Mouse (Mus musculus): ENCODE data around the gene Clba1.

The Clba1 gene

DNA sequence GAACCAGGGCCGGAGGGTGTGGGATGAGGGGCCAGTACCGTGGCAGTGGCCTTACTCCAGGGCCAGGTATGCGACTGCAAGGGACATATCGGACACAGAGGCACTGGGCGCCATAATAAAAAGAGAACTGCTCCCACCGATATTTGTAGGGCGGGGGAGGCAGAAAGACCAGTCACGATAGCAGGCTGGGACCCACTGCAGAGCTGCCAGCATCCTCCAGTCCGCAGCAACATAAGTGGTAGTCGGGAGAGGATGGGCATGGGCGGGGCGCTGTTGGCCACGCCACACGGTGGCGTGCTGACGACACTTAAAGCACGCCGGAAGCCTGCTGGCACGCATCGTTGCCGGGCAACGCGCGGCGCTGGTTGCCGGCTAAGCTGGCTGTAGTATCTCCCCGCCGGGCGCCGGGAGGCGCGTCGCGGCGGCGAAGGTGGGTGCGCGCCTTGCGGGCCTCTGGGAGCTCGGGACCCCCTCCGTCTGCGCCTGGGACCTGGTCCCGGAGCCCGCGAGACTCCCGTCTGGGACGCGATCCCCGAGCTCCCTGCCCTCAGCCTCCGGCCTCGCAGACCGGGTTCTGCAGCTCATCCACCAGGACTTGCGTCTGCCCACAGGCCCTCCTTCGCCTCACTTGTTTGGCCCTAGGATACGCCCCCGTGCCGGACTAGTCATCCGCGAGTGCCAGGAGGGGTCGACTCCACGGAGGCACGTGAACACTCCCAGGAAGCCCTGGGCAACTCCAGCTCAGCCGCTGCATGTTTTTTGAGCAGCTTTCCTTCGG is at the start of gene Clba1:
Clba1 (plus strand) TSS at position 351 of the 778 bp plus-strand sequence.
- in situ Hi-C loops (cut with MboI; ENCODE audit: low pct_unique_long_range_greater_than_20kb in 1 of 2, low sequenced_read_pairs in 2 of 2, unreplicated experiment in 1 of 2): loop anchor here in 1 of 2 experiments (5.0 kb wide), 1 partner anchor 61 kb away; no protein-coding TSS in a partner anchor

DNA sequence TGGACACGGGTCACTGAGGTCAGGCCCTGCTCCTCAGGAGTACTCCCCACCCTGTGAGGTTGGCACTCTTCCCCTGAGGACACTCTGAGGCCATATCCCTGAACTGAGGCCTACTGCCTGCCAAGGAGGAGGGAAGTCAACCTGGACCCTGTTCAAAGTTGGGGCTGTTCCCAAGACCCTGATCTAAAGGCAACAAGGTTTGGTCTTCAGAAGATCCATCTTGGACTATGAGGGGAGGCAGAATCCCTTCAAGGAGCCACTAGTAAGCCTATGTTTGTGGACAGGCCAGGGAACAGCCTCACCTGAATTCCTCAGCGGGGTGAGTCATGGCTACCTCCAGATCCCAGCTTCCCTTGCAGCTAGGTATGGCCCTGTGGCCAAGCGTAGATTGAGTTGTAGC is 49.3 kb upstream of the Clba1 start:
- in situ Hi-C loops (cut with MboI; ENCODE audit: low pct_unique_long_range_greater_than_20kb in 1 of 2, low sequenced_read_pairs in 2 of 2, unreplicated experiment in 1 of 2): no loop called here

DNA sequence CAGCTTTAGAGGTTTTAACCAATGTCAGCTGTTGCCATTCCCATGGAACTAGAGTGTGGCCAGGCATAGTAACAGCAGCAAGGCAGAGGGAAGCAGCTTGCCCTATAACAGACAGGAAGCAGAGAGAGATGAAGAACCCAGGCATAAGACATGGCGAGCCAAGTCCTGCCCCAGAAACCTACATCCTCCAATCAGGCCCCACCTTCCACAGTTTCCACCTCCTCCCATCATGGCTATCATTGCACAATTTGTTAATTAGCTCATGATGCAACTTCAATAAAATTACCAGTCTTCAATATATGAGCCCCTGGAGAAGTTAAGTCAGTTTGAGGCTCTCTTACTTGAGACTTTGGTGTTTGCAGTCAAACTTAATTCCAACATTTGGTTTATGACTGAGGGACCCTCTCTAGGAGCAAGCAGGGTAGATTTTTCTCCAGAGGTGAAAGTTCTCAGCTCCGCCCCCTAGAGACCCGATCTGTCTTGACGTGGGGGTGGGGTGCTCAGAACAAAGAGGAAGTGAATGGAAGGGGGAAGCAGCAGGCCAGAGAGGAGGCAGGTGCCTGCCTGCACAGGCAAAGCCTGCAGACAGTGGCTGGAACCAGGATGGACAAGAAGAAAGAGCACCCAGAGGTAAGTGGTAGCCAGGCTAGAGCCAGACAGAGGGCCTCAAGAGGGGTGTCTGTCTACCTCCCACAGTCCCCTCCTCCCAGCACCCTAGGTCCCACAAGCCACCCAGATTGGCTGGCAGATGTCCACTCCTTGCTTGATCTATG is 48.4 kb upstream of the Clba1 start, which contains the start of gene Pld4:
Pld4 (plus strand) TSS at position 502 of the 773 bp plus-strand sequence.
- in situ Hi-C loops (cut with MboI; ENCODE audit: low pct_unique_long_range_greater_than_20kb in 1 of 2, low sequenced_read_pairs in 2 of 2, unreplicated experiment in 1 of 2): no loop called here

DNA sequence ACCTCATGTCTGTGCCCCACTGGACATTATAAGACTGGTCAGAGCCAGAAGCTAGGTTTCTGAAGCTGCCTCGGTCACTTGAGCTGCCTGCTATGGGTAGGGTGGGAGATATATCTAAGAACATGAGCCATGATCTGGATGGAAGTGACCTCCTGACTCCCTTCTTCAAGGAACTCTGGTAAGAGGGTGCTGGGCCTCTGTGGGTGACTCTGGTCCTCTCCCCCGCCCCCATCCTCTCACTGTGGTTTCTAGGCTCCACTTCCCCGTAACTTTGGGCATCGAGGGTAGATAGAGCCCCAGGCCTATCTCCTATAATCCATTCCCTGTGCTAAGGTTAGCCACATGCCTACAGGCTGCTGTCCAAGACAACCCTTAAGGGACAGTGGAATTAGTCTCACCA is 47.3 kb upstream of the Clba1 start:
- in situ Hi-C loops (cut with MboI; ENCODE audit: low pct_unique_long_range_greater_than_20kb in 1 of 2, low sequenced_read_pairs in 2 of 2, unreplicated experiment in 1 of 2): no loop called here

DNA sequence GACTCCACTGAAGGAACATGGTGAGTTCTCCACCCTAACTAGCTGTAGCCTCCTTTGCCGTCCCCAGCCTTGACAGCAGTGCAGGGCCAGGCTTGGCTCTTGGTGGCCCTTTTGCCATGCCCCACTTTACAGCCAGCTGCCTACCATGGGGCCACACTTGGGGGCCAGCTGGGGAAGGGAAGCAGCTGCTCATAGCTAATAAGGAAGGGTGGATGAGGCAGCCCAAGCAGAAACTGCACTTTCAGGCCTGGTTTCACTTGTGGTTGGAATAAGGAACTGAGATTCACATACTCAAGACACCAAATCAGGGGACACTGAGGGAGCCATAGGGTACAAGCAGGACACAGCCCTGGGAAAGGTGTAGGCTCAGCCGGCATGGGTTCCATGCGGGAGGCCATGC is 46.7 kb upstream of the Clba1 start:
- in situ Hi-C loops (cut with MboI; ENCODE audit: low pct_unique_long_range_greater_than_20kb in 1 of 2, low sequenced_read_pairs in 2 of 2, unreplicated experiment in 1 of 2): no loop called here

DNA sequence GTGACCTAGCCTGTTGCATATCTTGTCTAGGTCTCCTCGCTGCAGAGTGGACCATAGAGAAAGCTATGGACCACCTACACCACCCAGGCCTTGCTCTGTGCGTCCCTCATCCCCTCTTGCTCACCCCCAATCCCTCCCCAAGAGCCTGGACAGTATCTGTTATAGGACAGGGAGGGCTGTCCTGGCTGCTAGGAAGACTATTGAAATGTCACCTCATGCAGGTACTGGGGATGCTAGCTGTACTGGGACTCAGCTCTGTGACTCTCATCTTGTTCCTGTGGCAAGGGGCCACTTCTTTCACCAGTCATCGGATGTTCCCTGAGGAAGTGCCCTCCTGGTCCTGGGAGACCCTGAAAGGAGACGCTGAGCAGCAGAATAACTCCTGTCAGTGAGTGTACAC is 45.6 kb upstream of the Clba1 start:
- in situ Hi-C loops (cut with MboI; ENCODE audit: low pct_unique_long_range_greater_than_20kb in 1 of 2, low sequenced_read_pairs in 2 of 2, unreplicated experiment in 1 of 2): no loop called here

DNA sequence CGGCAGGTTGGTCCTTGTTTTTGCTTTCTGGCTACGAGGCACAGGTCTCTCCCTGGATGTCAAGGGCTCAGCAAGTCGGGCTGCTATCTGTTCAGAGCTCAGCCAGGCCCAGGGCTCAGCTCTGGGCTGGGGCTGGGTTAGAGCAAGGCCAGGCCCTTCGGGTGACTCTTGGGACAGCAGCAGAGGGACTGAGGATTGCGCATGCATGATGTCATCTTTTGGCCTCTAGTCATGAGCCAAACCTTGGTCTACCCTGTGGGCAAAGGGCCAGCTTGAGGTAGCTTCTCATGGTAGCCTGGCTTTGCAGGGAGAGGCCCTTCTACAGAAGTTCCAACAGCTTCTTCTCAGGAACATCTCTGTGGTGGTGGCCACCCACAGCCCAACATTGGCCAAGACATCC is 44.6 kb upstream of the Clba1 start:
- in situ Hi-C loops (cut with MboI; ENCODE audit: low pct_unique_long_range_greater_than_20kb in 1 of 2, low sequenced_read_pairs in 2 of 2, unreplicated experiment in 1 of 2): no loop called here

DNA sequence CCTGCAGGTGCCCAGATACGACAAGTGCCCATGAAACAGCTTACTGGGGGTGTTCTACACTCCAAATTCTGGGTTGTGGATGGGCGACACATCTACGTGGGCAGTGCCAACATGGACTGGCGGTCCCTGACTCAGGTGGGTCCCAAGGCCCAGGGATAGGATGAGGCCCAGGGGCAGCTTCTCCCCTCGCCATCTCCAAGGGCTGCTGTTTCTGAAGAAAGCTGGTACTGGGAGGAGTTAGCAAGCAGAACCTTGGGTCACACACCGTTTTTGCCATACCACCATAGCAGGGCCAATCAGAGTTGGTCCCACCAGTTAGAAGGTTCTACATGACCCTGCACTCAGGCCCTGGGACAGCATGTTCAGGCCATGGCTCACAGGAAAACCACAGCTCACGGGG is 43.7 kb upstream of the Clba1 start:
- in situ Hi-C loops (cut with MboI; ENCODE audit: low pct_unique_long_range_greater_than_20kb in 1 of 2, low sequenced_read_pairs in 2 of 2, unreplicated experiment in 1 of 2): no loop called here

DNA sequence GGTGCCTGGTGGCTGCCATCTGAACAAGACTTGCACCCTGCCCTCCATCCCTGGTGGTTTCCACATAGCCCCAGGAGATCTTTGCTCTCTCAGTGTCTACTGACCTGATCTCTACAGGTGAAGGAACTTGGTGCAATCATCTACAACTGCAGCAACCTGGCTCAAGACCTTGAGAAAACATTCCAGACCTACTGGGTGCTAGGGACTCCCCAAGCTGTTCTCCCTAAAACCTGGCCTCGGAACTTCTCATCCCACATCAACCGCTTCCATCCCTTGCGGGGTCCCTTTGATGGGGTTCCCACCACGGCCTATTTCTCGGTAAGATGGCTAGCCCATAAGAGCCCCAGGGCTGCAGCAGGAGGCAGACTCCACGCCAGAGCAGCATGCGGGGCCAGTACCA is 42.2 kb upstream of the Clba1 start:
- in situ Hi-C loops (cut with MboI; ENCODE audit: low pct_unique_long_range_greater_than_20kb in 1 of 2, low sequenced_read_pairs in 2 of 2, unreplicated experiment in 1 of 2): no loop called here

DNA sequence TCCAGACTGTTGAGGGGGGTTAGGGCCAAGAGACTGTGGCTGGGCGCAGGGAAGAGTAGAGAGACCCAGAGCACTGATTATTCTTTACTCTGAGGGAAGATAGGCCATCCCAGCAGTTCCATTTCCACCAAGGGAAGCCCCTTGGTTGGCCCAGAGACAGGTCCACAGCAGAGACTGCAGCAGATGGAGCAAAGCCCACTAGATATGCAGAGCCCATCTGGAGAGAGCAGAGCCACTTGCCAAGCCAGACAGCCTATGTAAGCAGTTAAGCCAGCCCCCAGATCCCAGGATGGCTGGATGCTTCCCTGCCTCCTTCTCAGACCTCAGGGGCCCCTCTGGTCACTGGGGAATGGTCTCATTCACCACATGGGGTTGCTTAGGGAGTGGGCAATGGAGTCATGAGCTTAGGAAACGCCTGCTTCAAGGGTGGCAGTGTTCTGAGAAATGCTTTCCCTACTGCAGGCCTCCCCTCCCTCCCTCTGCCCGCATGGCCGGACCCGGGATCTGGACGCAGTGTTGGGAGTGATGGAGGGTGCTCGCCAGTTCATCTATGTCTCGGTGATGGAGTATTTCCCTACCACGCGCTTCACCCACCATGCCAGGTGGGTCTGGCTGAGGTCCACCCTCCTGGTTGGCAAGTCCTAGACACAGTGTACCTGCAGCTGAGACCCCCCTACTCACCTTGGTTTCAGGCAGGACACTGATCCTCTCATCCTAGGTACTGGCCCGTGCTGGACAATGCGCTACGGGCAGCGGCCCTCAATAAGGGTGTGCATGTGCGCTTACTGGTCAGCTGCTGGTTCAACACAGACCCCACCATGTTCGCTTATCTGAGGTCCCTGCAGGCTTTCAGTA is 41.5 kb upstream of the Clba1 start:
- in situ Hi-C loops (cut with MboI; ENCODE audit: low pct_unique_long_range_greater_than_20kb in 1 of 2, low sequenced_read_pairs in 2 of 2, unreplicated experiment in 1 of 2): no loop called here

DNA sequence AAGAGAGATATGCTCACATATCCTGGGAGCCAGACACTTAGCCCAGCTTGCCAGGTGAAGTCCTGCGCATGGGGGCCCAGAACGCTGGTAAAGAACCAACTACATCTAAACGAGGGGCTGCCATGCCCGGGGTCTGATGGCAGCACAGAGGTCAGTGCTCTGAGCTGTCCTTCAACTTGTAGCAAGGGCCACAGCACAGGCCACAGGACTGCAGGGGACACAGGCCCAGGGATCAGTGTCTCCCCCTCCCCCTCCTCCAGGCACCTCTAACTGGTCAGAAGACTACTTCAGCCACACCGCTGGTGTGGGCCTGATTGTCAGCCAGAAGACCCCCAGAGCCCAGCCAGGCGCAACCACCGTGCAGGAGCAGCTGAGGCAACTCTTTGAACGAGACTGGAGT is 40.6 kb upstream of the Clba1 start:
- in situ Hi-C loops (cut with MboI; ENCODE audit: low pct_unique_long_range_greater_than_20kb in 1 of 2, low sequenced_read_pairs in 2 of 2, unreplicated experiment in 1 of 2): no loop called here

DNA sequence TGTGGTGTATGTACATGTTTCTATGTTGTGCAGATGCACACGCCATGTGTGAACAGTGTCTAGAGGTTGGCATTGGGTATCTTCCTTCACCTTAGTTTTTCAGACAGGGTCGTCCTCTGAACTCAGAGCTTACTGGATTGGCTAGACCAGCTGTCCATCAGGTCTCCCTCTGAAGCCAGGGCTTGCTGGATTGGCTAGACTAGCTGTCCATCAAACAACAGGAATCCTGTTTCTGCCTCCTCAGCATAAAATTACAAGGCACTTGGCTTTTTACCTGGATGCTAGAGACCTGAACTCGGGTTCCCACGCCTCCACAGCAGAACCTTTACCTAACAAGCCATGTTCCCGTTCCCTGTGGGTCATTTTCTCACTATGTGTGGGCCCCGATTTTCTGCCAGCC is 39.7 kb upstream of the Clba1 start:
- in situ Hi-C loops (cut with MboI; ENCODE audit: low pct_unique_long_range_greater_than_20kb in 1 of 2, low sequenced_read_pairs in 2 of 2, unreplicated experiment in 1 of 2): no loop called here

DNA sequence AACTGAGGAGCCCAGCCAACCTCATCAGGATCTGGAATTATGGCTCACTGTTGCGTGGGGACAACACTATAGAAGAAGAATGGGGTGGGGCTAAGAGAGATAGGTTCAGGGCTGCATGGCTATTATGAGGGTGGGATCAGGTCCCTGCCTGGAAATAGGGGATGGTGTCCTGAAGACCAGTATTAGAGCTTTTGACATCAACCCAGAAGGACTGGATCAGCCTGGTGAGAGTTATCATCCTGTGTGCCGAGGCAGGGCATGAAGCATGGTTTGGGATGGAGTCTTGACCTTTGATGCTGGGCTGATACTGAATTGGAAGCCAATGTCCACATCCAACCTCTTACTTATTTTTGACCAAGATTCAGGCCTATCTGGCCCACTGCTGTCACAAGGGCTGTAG is 39.0 kb upstream of the Clba1 start:
- in situ Hi-C loops (cut with MboI; ENCODE audit: low pct_unique_long_range_greater_than_20kb in 1 of 2, low sequenced_read_pairs in 2 of 2, unreplicated experiment in 1 of 2): no loop called here

DNA sequence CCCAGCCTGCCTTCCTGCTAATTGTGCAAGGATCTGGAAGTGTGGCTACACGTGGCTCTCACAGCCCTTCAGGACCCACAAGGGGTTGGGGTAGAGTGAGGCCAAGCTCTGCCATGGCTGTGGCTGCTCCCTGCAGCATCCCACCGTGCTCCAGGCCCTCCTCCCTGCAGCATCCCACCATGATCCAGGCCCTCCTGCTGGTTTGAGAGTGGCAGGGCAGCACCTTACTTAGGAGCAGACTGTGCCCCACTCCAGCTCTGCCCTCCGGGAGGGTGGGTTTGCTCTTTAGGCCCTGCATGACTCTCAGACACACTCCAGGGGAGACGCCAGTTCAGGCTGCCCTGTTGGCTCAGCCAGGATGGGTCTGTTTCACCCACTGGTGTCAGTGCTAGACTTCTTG is 38.3 kb upstream of the Clba1 start:
- in situ Hi-C loops (cut with MboI; ENCODE audit: low pct_unique_long_range_greater_than_20kb in 1 of 2, low sequenced_read_pairs in 2 of 2, unreplicated experiment in 1 of 2): no loop called here

DNA sequence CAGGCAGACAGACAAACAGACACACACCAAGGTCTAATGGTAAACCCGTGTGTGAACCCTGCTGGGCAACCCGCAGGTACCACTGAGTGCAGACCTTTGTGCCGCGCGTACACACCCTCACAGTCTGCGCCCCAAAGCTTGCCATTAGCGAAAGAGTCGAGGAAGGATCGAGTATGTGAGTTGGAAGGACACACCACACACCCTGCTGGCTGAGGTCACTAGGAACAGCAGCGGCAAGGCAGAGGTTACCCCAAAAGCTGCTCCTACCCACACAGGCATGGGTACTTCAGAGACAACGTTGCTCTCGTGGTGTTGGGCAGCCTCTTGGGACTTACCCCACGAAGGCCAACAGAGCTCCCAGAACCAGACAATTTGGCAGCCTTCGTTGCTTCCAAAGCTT is 36.4 kb upstream of the Clba1 start:
- in situ Hi-C loops (cut with MboI; ENCODE audit: low pct_unique_long_range_greater_than_20kb in 1 of 2, low sequenced_read_pairs in 2 of 2, unreplicated experiment in 1 of 2): no loop called here

DNA sequence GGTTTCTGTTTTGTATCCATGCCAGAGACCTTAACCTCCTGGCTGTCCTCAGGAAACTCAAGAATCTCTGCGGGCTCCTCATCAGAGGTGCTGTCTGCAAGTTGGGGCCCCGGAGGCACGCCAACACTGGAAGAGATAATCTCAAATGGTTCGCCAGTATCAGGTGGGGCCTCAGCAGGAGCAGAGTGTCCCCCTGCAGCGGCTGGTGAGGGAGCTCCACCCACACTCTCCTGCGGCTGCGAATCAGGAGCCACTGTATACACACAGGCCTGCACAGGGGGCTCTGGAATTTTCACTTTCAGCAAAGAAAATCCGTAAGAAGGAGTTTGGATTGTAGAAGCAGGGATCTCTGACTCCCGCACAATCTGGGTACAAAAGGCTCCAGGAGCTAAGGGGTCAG is 35.4 kb upstream of the Clba1 start:
- in situ Hi-C loops (cut with MboI; ENCODE audit: low pct_unique_long_range_greater_than_20kb in 1 of 2, low sequenced_read_pairs in 2 of 2, unreplicated experiment in 1 of 2): no loop called here

DNA sequence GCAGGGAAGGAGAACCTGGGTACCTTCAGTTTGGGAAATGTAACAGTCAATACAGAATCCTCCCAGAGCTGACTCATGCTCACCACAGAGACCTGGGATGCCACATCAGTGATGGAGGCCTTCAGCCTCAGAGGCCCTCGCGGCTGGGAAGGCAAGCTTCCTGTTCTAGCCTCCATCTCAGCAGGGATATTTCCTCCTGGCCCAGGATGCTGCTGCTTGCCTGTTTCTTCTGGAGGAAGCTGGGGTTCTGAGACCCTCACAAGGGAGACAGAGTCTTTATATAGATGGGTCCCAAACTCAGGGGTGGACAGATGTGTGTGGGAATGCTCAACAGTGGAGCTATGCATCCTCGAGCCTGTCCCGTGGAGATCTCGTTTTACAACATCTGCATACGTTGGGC is 34.7 kb upstream of the Clba1 start:
- in situ Hi-C loops (cut with MboI; ENCODE audit: low pct_unique_long_range_greater_than_20kb in 1 of 2, low sequenced_read_pairs in 2 of 2, unreplicated experiment in 1 of 2): no loop called here

DNA sequence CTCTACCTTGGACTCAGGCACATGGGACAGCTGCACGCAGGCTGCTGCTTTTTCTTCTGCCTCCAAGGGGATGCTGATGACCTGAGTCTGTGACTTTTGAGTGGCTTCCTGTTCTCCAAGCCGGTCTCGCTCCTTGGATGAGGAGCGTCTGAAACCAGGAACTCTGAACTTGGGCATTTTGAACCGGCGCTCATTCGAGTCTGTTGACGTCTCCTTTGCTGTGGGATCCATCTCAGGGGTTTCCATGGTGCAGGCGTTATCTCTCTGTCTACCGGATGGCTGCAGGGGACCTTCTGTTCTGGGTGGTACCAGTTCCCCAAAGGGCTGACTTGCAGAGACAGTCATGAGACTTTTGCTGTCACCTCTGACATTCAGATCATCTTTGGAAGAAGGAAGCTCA is 34.3 kb upstream of the Clba1 start:
- in situ Hi-C loops (cut with MboI; ENCODE audit: low pct_unique_long_range_greater_than_20kb in 1 of 2, low sequenced_read_pairs in 2 of 2, unreplicated experiment in 1 of 2): no loop called here

DNA sequence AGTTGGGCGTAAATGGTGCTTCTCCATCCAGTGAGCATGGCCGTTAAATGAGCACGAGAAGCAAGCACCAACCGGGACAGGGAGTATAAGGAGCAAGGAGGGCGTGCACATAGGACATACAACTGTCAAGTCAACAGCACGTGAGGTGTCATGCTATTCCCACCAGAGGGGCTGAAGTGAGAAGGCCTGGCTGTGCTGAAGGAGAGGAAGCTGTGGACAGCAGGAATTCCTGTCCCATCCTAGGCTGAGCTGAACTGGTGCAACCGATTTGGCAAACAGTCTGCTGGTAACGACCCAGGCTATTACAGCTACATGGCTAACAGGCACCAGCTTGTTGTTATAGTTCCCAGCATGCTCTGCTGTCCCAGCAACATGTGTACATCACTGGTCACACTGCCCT is 17.7 kb upstream of the Clba1 start:
- in situ Hi-C loops (cut with MboI; ENCODE audit: low pct_unique_long_range_greater_than_20kb in 1 of 2, low sequenced_read_pairs in 2 of 2, unreplicated experiment in 1 of 2): no loop called here

Measured in mouse embryonic stem cell (cell line).